Mouse (Mus musculus): ENCODE data around the gene Tmem132d.

DNA sequence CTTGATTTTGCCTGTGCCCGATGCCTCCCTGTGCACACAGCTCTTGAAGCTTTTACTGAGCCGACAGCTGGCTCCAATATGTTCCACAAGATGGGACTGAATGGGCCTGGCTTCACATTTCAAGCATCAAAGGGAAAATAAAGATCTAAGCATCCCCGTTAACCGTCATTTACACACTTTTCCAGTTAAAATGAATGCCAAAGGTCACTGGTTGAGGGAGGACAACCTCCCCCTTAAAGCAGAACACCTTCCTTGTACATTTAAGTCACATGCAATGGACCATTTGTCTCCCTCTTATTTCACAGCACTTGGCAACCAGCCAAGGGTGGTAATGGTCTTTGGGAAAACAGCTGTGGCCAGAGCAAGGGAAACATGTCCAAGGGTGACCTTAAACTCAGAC lies 188.7 kb downstream of the Tmem132d start:
- TF ChIP-seq CTCF (IDR thresholded peaks at IDR 0.05; ENCODE audit: control insufficient read depth, insufficient read depth, low read length) (no peak), POLR2A (IDR thresholded peaks at IDR 0.05; ENCODE audit: borderline replicate concordance, control insufficient read depth, low read depth, low read length) (no peak)
